Comparison of ENCODE assay signal across 8 mouse cellular contexts in genomic region chr19:40611830-40612506, GRCm38 (mm10). TPM values are rescaled to one million over a fixed set of nuclear protein-coding genes. Genes with fewer than 3 reads are reported as not detected.
A peak's percentile ranks its signal among the peaks of the same experiment; 100 is the strongest.
DNase-seq lines count a peak whose midpoint lies in the region; ATAC-seq and TF ChIP-seq lines count a peak whose summit lies in the region.

Gene Tctn3, minus strand, starts transcription at chr19:40612233.
Gene Entpd1, plus strand, starts transcription at chr19:40612366.

- peaks cover 7% of the 10 kb centered on the region for H3K4me1 ChIP-seq in bone marrow macrophage, adult 2 months (ENCODE audit: control insufficient read depth, insufficient read depth, low read length)
- peaks cover 3% of the 10 kb centered on the region for H3K4me1 ChIP-seq in embryonic fibroblast, embryonic 13.5 days (ENCODE audit: control insufficient read depth, insufficient read depth, low read length)
- peaks cover 4% of the 10 kb centered on the region; the same call in 1 of the 2 replicates for H3K4me1 ChIP-seq in kidney, embryonic 14.5 days (ENCODE audit: control insufficient read depth, insufficient read depth, low read length)
- H3K4me1 ChIP-seq in limb, embryonic 15.5 days = peaks cover 12% of the 10 kb centered on the region; the same call in 1 of the 2 replicates

- WGBS in kidney, embryonic 14.5 days = under 1% methylated on average over 45 of the region's 45 CpGs
- under 1% methylated on average over 45 of the region's 45 CpGs for WGBS in limb, embryonic 15.5 days

- peak within 1 kb of the TSS; percentile 81 for H3K4me2 ChIP-seq in kidney, embryonic 14.5 days (replicated peaks; ENCODE audit: low read depth, low read length)
- H3K4me2 ChIP-seq in limb, embryonic 15.5 days = peak within 1 kb of the TSS; percentile 69

- no peaks in the 10 kb centered on the region for H3K9me3 ChIP-seq in kidney, embryonic 14.5 days (ENCODE audit: control insufficient read depth, low read length)
- H3K9me3 ChIP-seq in limb, embryonic 15.5 days = no peaks in the 10 kb centered on the region

- TF ChIP-seq CTCF in bone marrow macrophage, adult 2 months (IDR thresholded peaks at IDR 0.05; ENCODE audit: low read depth, low read length) = peak; percentile 55
- TF ChIP-seq CTCF in embryonic fibroblast, embryonic 13.5 days (IDR thresholded peaks at IDR 0.05; ENCODE audit: borderline replicate concordance, insufficient read depth, low read length) = peak; percentile 87

- peak within 1 kb of the TSS; percentile 62 for H3K9ac ChIP-seq in kidney, embryonic 14.5 days (ENCODE audit: low read depth, low read length)
- H3K9ac ChIP-seq in limb, embryonic 15.5 days = peak within 1 kb of the TSS; percentile 56

- no peaks in the 10 kb centered on the region for H3K27me3 ChIP-seq in kidney, embryonic 14.5 days (ENCODE audit: control insufficient read depth, insufficient read depth, low read length)
- no peaks in the 10 kb centered on the region for H3K27me3 ChIP-seq in limb, embryonic 15.5 days

- peak; percentile 96 for DNase-seq in A20 (ENCODE audit: low read depth, low spot score)
- DNase-seq in heart, adult 9 months (ENCODE audit: low spot score in 2 of 2) = peak; percentile 96 to 98
- DNase-seq in monocyte, adult 2 months (ENCODE audit: low read depth in 1 of 2, low spot score in 2 of 2) = peak; percentile 90 to 92
- DNase-seq in spleen, postnatal 36 days (ENCODE audit: low spot score in 2 of 2) = peak; percentile 94 to 95

- no peak for TF ChIP-seq POLR2A in bone marrow macrophage, adult 2 months (IDR thresholded peaks at IDR 0.05; ENCODE audit: borderline replicate concordance, low read depth, low read length)
- peak; percentile 68; the same call in 1 of the 2 replicates for TF ChIP-seq POLR2A in embryonic fibroblast, embryonic 13.5 days (IDR thresholded peaks at IDR 0.05; ENCODE audit: low read depth, low read length)

- ATAC-seq in kidney, embryonic 14.5 days (ENCODE audit: low FRiP score, low TSS enrichment) = peak; percentile 100
- peak; percentile 100 for ATAC-seq in limb, embryonic 15.5 days (ENCODE audit: insufficient number of reproducible peaks, low FRiP score, low TSS enrichment, low read depth)

- peak within 1 kb of the TSS; percentile 96 for H3K4me3 ChIP-seq in bone marrow macrophage, adult 2 months (ENCODE audit: insufficient read depth, low read length)
- peak within 1 kb of the TSS; percentile 75 for H3K4me3 ChIP-seq in embryonic fibroblast, embryonic 13.5 days (ENCODE audit: insufficient read depth, low read length)
- H3K4me3 ChIP-seq in kidney, embryonic 14.5 days (ENCODE audit: low read length) = peak within 1 kb of the TSS; percentile 67
- peak within 1 kb of the TSS; percentile 88 for H3K4me3 ChIP-seq in limb, embryonic 15.5 days

- H3K36me3 ChIP-seq in kidney, embryonic 14.5 days (ENCODE audit: control insufficient read depth, insufficient read depth, low read length) = peaks cover 16% of the 10 kb centered on the region
- H3K36me3 ChIP-seq in limb, embryonic 15.5 days = peaks cover 25% of the 10 kb centered on the region

- H3K27ac ChIP-seq in bone marrow macrophage, adult 2 months (ENCODE audit: insufficient read depth, low read depth, low read length) = no peak within 1 kb of the TSS
- H3K27ac ChIP-seq in embryonic fibroblast, embryonic 13.5 days (ENCODE audit: insufficient read depth, low read length) = no peak within 1 kb of the TSS
- H3K27ac ChIP-seq in kidney, embryonic 14.5 days (ENCODE audit: low read depth, low read length) = no peak within 1 kb of the TSS
- no peak within 1 kb of the TSS for H3K27ac ChIP-seq in limb, embryonic 15.5 days

RNA-seq across cellular contexts. Expression of gene Tctn3, which starts in this region (rescaled TPM):
- polyA plus RNA-seq in bone marrow macrophage, adult 2 months (2012; ENCODE audit: insufficient read depth, insufficient read length, missing spikeins) = 12.6 and 13.9 TPM in 2 replicates
- polyA plus RNA-seq in embryonic fibroblast, embryonic 13.5 days (2011; ENCODE audit: insufficient read length, low read depth, missing spikeins) = 7.2 and 8.4 TPM in 2 replicates
- 6.9 and 10.0 TPM in 2 replicates for polyA plus RNA-seq in kidney, embryonic 14.5 days (2014; fragmentation: Nextera tagmentation; extraction: Ambion mirVana)
- polyA plus RNA-seq in limb, embryonic 15.5 days (2015; fragmentation: Nextera tagmentation; extraction: Ambion mirVana) = 12.5 and 13.9 TPM in 2 replicates

RNA-seq across cellular contexts. Expression of gene Entpd1, which starts in this region (rescaled TPM):
- polyA plus RNA-seq in bone marrow macrophage, adult 2 months (2012; ENCODE audit: insufficient read depth, insufficient read length, missing spikeins) = 189 and 194 TPM in 2 replicates
- polyA plus RNA-seq in embryonic fibroblast, embryonic 13.5 days (2011; ENCODE audit: insufficient read length, low read depth, missing spikeins) = 0.97 and 3.2 TPM in 2 replicates
- 3.0 and 5.4 TPM in 2 replicates for polyA plus RNA-seq in kidney, embryonic 14.5 days (2014; fragmentation: Nextera tagmentation; extraction: Ambion mirVana)
- 11.2 and 13.2 TPM in 2 replicates for polyA plus RNA-seq in limb, embryonic 15.5 days (2015; fragmentation: Nextera tagmentation; extraction: Ambion mirVana)

Comparison
In these comparisons a context has a peak if more than half of its experiments do, and no peak if none do; other contexts are left out.
1. RNA of gene Entpd1 (polyA plus RNA-seq): 189 to 194 TPM in bone marrow macrophage, adult 2 months; 11.2 to 13.2 TPM in limb, embryonic 15.5 days, 3.0 to 5.4 TPM in kidney, embryonic 14.5 days and 0.97 to 3.2 TPM in embryonic fibroblast, embryonic 13.5 days; every median in the first group is over 10 times any median in the second.
2. Peak in every context shown above with its lines, with median percentiles within 50 percentile points of each other: DNase-seq and H3K4me3 ChIP-seq.